Mouse (Mus musculus) hindbrain, embryonic 11.5 days (tissue): ENCODE data around the gene Prkag2. TPM values are rescaled to one million over a fixed set of nuclear protein-coding genes. Genes with fewer than 3 reads are reported as not detected.

Experiments
- ATAC-seq: fragments of 200-750 bp; cut with Nextera tagmentation; 2 replicates; pipeline ENCODE4 v1.8.0; 2017; ENCODE audit warnings: mild to moderate bottlenecking, moderate TSS enrichment, moderate library complexity; ENCODE audit not compliant: low FRiP score
- DNase-seq: peaks from one replicate; pipeline ENCODE4 v3.0.0-alpha.2; 2015; ENCODE audit warnings: low spot score
- H3K27ac ChIP-seq: fragments of 300-500 bp; sonication (generic); 2 replicates; pipeline ENCODE4 v1.5.1; 2014; ENCODE audit warnings: mild to moderate bottlenecking, low read depth, low read length
- H3K27me3 ChIP-seq: fragments of 300-500 bp; sonication (generic); 2 replicates; pipeline ENCODE4 v1.6.1; 2014; ENCODE audit warnings: mild to moderate bottlenecking, low read length, moderate library complexity, mixed read lengths; ENCODE audit not compliant: control insufficient read depth, insufficient read depth
- H3K36me3 ChIP-seq: fragments of 300-500 bp; sonication (generic); 2 replicates; pipeline ENCODE4 v1.6.1; 2014; ENCODE audit warnings: mild to moderate bottlenecking, low read length, moderate library complexity, mixed read lengths; ENCODE audit not compliant: control insufficient read depth, insufficient read depth
- H3K4me1 ChIP-seq: fragments of 300-500 bp; sonication (generic); replicated peaks from 2 replicates; pipeline ENCODE4 v1.6.1; 2014; ENCODE audit warnings: low read length, mixed read lengths; ENCODE audit not compliant: control insufficient read depth, insufficient read depth
- H3K4me2 ChIP-seq: fragments of 300-500 bp; sonication (generic); replicated peaks from 2 replicates; pipeline ENCODE4 v1.6.1; 2014; ENCODE audit warnings: mild to moderate bottlenecking, low read depth, low read length
- H3K4me3 ChIP-seq: fragments of 300-500 bp; sonication (generic); 2 replicates; pipeline ENCODE4 v1.5.1; 2014; ENCODE audit warnings: low read depth, low read length
- H3K9ac ChIP-seq: fragments of 300-500 bp; sonication (generic); 2 replicates; pipeline ENCODE4 v1.6.1; 2014; ENCODE audit warnings: low read depth, low read length
- H3K9me3 ChIP-seq: fragments of 300-500 bp; sonication (generic); 2 replicates; pipeline ENCODE4 v1.6.1; 2016; ENCODE audit warnings: low read length; ENCODE audit not compliant: control insufficient read depth
- WGBS: fragments of 180-500 bp; shearing (Covaris S2); extraction: QIAGEN DNeasy Blood & Tissue Kit; methylation state at CpG from one replicate; pipeline ENCODE4 v1.1.7; 2014; 5-methylcytosine and 5-hydroxymethylcytosine counted together
- polyA plus RNA-seq: library from polyadenylated mRNA; unstranded; fragments of >200 nt; fragmentation: Nextera tagmentation; extraction: Ambion mirVana; gene quantifications from 2 replicates; pipeline ENCODE4 v1.2.1, GENCODE M21; 2014

Prkag2 gene
- polyA plus RNA-seq, 1 experiment from 2014 or later, result 56.7 TPM

- no peak for DNase-seq
- H3K9ac ChIP-seq, result no peak overlapping the region
- no peak overlapping the region for H3K27ac ChIP-seq
- H3K36me3 ChIP-seq, result no peaks in the 10 kb centered on the region
- no peaks in the 10 kb centered on the region for H3K4me1 ChIP-seq
- H3K9me3 ChIP-seq, result no peaks in the 10 kb centered on the region
- H3K4me2 ChIP-seq, result no peak overlapping the region
- 74% methylated on average over 16 of the region's 16 CpGs for WGBS
- no peaks in the 10 kb centered on the region for H3K27me3 ChIP-seq
- no peak for ATAC-seq
- H3K4me3 ChIP-seq, result no peak overlapping the region
Measured at GRCm38 (mm10) chr5:24952842-24953741, 147.3 kb downstream of the Prkag2 start.

GRCm38 (mm10) chr5:24952212-24952611, 148.2 kb downstream of the Prkag2 start:
- H3K4me1 ChIP-seq, result no peaks in the 10 kb centered on the region
- no peak overlapping the region for H3K4me2 ChIP-seq
- DNase-seq (no peak), ATAC-seq (no peak)
- H3K27ac ChIP-seq, result no peak overlapping the region
- H3K9me3 ChIP-seq, result no peaks in the 10 kb centered on the region
- H3K27me3 ChIP-seq, result no peaks in the 10 kb centered on the region
- 80% methylated on average over 6 of the region's 6 CpGs for WGBS
- H3K36me3 ChIP-seq, result no peaks in the 10 kb centered on the region
- no peak overlapping the region for H3K4me3 ChIP-seq
- H3K9ac ChIP-seq, result no peak overlapping the region

DNA sequence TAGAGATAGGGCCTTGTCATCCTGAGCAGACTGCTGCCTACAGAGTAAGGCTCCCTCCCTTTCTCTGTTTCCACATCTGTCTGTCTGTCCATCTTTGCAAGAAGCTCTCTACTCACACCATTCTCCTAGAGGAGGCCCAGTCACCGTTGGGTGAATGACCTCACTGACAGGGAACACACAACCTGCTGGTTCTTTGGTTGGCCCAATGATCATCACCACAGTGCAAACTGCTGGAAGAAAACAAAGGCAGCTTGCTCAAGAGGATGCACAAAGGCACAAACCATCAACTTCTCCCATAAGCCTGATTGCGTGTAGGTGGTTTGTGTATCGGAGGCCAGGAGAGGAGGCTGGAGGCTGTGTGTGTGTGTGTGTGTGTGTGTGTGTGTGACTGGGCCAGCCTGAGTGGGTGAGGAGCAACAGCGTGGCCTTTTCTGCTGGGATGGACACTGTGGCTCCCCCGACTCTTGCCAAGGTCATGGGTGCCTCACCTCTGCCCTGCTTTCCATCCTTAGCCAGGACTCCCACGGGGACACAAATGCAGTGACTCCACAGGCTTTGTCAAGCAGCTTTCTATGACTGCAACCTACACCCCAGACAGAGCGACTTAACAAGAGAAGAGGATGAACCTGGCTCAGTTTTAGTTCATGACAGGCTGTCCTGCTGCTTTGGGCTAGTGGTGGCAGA, 149.4 kb downstream of the Prkag2 start:
- H3K9me3 ChIP-seq, result no peaks in the 10 kb centered on the region
- H3K4me2 ChIP-seq, result no peak overlapping the region
- WGBS, result 72% methylated on average over 7 of the region's 7 CpGs
- H3K36me3 ChIP-seq, result no peaks in the 10 kb centered on the region
- H3K27ac ChIP-seq, result no peak overlapping the region
- DNase-seq (no peak), ATAC-seq (no peak)
- no peak overlapping the region for H3K9ac ChIP-seq
- H3K27me3 ChIP-seq, result no peaks in the 10 kb centered on the region
- no peak overlapping the region for H3K4me3 ChIP-seq
- H3K4me1 ChIP-seq, result no peaks in the 10 kb centered on the region

GRCm38 (mm10) chr5:24950039-24950438, 150.4 kb downstream of the Prkag2 start:
- no peaks in the 10 kb centered on the region for H3K9me3 ChIP-seq
- H3K4me1 ChIP-seq, result no peaks in the 10 kb centered on the region
- ATAC-seq (no peak), DNase-seq (no peak)
- no peak overlapping the region for H3K4me2 ChIP-seq
- H3K36me3 ChIP-seq, result no peaks in the 10 kb centered on the region
- WGBS, result 91% methylated on average over 6 of the region's 6 CpGs
- H3K27me3 ChIP-seq, result no peaks in the 10 kb centered on the region
- H3K27ac ChIP-seq, result no peak overlapping the region
- H3K9ac ChIP-seq, result no peak overlapping the region
- no peak overlapping the region for H3K4me3 ChIP-seq

- no peak overlapping the region for H3K9ac ChIP-seq
- no peak for ATAC-seq
- WGBS, result 80% methylated on average over 5 of the region's 5 CpGs
Measured at GRCm38 (mm10) chr5:24938046-24938822, 162.2 kb downstream of the Prkag2 start.

DNA sequence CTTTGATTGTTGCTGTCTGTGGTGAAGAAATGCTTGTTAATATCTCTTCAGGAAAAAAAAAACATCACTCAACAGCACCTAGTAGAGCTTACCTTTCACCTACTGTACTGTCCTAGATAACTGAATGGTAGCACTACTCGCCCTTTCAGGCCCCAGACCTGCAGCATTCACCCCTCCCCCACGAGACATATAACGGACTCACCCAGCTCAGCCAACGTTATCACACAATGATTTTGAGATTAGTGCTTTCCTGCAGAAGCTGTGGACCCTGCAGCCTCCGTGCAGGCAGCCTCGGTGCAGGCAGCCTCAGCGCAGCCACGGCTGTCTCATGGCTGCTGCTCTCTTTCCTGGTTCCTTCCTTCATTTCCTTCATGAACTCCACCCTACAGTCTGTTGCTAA, 164.0 kb downstream of the Prkag2 start:
- no peak overlapping the region for H3K9ac ChIP-seq
- 85% methylated on average over 8 of the region's 8 CpGs for WGBS
- H3K27me3 ChIP-seq, result no peaks in the 10 kb centered on the region
- H3K4me3 ChIP-seq, result no peak overlapping the region
- H3K4me2 ChIP-seq, result no peak overlapping the region
- H3K4me1 ChIP-seq, result no peaks in the 10 kb centered on the region
- DNase-seq (no peak), ATAC-seq (no peak)
- no peak overlapping the region for H3K27ac ChIP-seq
- no peaks in the 10 kb centered on the region for H3K9me3 ChIP-seq
- no peaks in the 10 kb centered on the region for H3K36me3 ChIP-seq

More at GRCm38 (mm10) chr5:24938046-24938822, 162.2 kb downstream of the Prkag2 start:
- Histone ChIP-seq H3K27ac (no peak overlapping the region), H3K4me2 (no peak overlapping the region), H3K27me3 (no peaks in the 10 kb centered on the region), H3K4me3 (no peak overlapping the region), H3K36me3 (no peaks in the 10 kb centered on the region), H3K4me1 (no peaks in the 10 kb centered on the region), H3K9me3 (no peaks in the 10 kb centered on the region)
- DNase-seq, result no peak

- no peaks in the 10 kb centered on the region for H3K36me3 ChIP-seq
- H3K27ac ChIP-seq, result no peak overlapping the region
- DNase-seq (no peak), ATAC-seq (no peak)
- no peaks in the 10 kb centered on the region for H3K27me3 ChIP-seq
- 80% methylated on average over 10 of the region's 10 CpGs for WGBS
- no peak overlapping the region for H3K4me3 ChIP-seq
- no peaks in the 10 kb centered on the region for H3K4me1 ChIP-seq
- no peaks in the 10 kb centered on the region for H3K9me3 ChIP-seq
- no peak overlapping the region for H3K4me2 ChIP-seq
- no peak overlapping the region for H3K9ac ChIP-seq
Measured at GRCm38 (mm10) chr5:24935446-24935845, 165.0 kb downstream of the Prkag2 start.

DNA sequence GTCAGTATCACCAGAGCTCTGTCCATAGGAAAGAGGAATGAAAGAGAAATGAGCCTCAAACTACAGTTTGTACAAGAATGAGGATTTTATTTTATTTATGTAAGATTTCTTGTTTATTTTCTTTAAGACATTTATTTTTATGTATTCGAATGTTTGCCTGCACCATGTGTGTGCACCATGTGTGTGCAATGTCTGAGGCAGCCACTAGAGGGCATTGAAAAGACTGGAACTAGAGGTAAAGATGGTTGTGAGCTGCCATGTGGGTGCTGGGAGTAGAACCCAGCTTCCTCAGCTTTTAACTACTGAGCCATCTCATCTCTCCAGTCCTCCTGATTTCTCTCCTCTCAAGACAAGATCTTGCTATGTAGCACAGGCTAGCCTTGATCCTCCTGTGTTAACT, 166.7 kb downstream of the Prkag2 start:
- Histone ChIP-seq H3K9ac (no peak overlapping the region), H3K4me2 (no peak overlapping the region), H3K9me3 (no peaks in the 10 kb centered on the region), H3K4me1 (no peaks in the 10 kb centered on the region), H3K4me3 (no peak overlapping the region), H3K27ac (no peak overlapping the region), H3K27me3 (no peaks in the 10 kb centered on the region), H3K36me3 (no peaks in the 10 kb centered on the region)
- 95% methylated on average over 1 of the region's 1 CpGs for WGBS
- ATAC-seq, result no peak
- DNase-seq, result no peak
